Mouse (Mus musculus) limb, embryonic 11.5 days (tissue): ENCODE results near the gene Golt1b. TPM values are rescaled to one million over a fixed set of nuclear protein-coding genes. Genes with fewer than 3 reads are reported as not detected.

Experiments used
- ATAC-seq: fragments of 200-750 bp; cut with Nextera tagmentation; 2 replicates; pipeline ENCODE4 v1.8.0; 2017; ENCODE audit warnings: low read depth; ENCODE audit not compliant: insufficient number of reproducible peaks, low FRiP score, low TSS enrichment
- DNase-seq: peaks from one replicate; pipeline ENCODE4 v3.0.0-alpha.2; 2015; ENCODE audit warnings: low spot score
- H3K27ac ChIP-seq: fragments of 300-500 bp; sonication (generic); replicated peaks from 2 replicates; pipeline ENCODE4 v1.5.1; 2014; ENCODE audit warnings: low read depth, mild to moderate bottlenecking, low read length
- H3K27me3 ChIP-seq: fragments of 300-500 bp; sonication (generic); 2 replicates; pipeline ENCODE4 v1.6.1; 2014; ENCODE audit warnings: mild to moderate bottlenecking, low read length, mixed read lengths; ENCODE audit not compliant: control insufficient read depth, insufficient read depth
- H3K36me3 ChIP-seq: fragments of 300-500 bp; sonication (generic); 2 replicates; pipeline ENCODE4 v1.6.1; 2014; ENCODE audit warnings: mild to moderate bottlenecking, low read length, moderate library complexity, mixed read lengths; ENCODE audit not compliant: control insufficient read depth, insufficient read depth
- H3K4me1 ChIP-seq: fragments of 300-500 bp; sonication (generic); 2 replicates; pipeline ENCODE4 v1.6.1; 2014; ENCODE audit warnings: low read length, mixed read lengths; ENCODE audit not compliant: control insufficient read depth, insufficient read depth
- H3K4me2 ChIP-seq: fragments of 300-500 bp; sonication (generic); 2 replicates; pipeline ENCODE4 v1.6.1; 2014; ENCODE audit warnings: low read depth, mild to moderate bottlenecking, moderate library complexity; ENCODE audit not compliant: severe bottlenecking
- H3K4me3 ChIP-seq: fragments of 300-500 bp; sonication (generic); 2 replicates; pipeline ENCODE4 v1.5.1; 2014; ENCODE audit warnings: low read depth, low read length
- H3K9ac ChIP-seq: fragments of 300-500 bp; sonication (generic); 2 replicates; pipeline ENCODE4 v1.6.1; 2014; ENCODE audit warnings: mild to moderate bottlenecking, low read length
- H3K9me3 ChIP-seq: fragments of 300-500 bp; sonication (generic); 2 replicates; pipeline ENCODE4 v1.6.1; 2016; ENCODE audit warnings: low read length; ENCODE audit not compliant: control insufficient read depth
- WGBS: fragments of 180-500 bp; shearing (Covaris S2); extraction: QIAGEN DNeasy Blood & Tissue Kit; methylation state at CpG from one replicate; pipeline ENCODE4 v1.1.7; 2014; 5-methylcytosine and 5-hydroxymethylcytosine counted together
- polyA plus RNA-seq: library from polyadenylated mRNA; unstranded; fragments of >200 nt; fragmentation: Nextera tagmentation; extraction: Ambion mirVana; gene quantifications from 2 replicates; pipeline ENCODE4 v1.2.1, GENCODE M21; 2014

Gene Golt1b
- polyA plus RNA-seq: 126 and 130 TPM in 2 replicates

DNA sequence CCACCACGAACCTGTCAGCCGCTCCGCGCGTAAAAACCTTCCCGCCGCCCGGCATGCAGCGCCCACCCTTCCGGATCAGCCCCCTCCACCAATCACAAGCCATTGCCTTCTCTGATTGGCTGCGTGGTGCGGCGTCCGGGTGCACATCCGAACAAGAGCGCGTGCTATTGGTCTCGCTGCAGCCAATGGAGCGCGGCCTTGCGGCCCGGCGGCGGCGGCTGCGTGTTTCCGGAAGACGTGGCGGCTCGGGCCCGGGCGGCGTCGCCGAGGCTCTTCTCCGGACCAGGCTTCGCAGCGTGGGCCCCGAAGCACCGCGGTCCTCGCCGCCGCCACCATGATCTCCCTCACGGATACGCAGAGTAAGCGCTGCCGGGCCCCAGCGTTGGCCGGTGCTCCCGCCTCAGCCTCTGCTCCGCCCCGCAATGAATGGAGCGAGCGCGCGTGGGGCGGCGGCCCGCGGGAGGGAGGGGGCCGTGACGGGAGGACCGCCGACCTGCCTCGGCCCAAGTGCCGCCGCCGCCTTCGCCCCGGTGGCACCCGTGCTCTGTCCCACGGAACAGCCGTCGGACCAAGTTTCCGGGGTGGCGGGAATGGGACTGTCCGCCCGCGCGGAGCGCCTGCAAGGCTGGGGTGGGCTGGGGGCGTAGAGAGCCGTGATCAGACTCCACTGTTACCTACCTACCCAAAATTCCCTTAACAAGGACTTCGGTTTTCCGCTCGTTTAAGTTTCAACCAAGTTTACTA, at the start of gene Golt1b, which contains the start of gene Recql:
Gene Golt1b, plus strand, starts transcription at position 211 of the 744 bp plus-strand sequence.
Gene Recql, minus strand, starts transcription at position 77 of the 744 bp plus-strand sequence.
- ATAC-seq (peak; percentile 99), DNase-seq (peak; percentile 98)
- under 1% methylated on average over 86 of the region's 87 CpGs for WGBS
- H3K4me1 ChIP-seq: peaks cover 3% of the 10 kb centered on the region; the same call in 1 of the 2 replicates
- no peaks in the 10 kb centered on the region for H3K9me3 ChIP-seq
- no peak within 1 kb of the TSS for H3K27ac ChIP-seq
- peak within 1 kb of the TSS; percentile 90 for H3K9ac ChIP-seq
- no peaks in the 10 kb centered on the region for H3K27me3 ChIP-seq
- peak within 1 kb of the TSS; percentile 98 for H3K4me3 ChIP-seq
- H3K4me2 ChIP-seq: peak within 1 kb of the TSS; percentile 70
- no peaks in the 10 kb centered on the region for H3K36me3 ChIP-seq

DNA sequence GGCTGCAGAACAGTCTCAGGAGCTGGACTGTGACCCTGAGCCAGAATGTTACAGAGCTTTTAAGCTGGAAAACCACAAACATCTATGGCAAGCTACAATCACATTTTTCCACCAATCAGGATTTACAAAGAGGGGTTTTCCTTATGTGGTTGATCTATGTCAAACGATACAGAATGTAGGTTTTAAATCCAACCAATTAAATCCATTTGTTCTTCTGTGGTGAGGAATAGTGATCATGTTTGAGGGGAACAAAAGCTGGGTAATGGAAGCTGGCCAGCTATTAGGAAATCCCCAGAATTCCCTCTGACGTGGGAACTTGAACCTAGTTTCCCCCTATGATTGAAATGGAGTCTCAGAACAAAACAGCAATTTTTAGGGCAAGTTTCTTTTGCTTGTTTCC, 48.1 kb upstream of the Golt1b start:
- Histone ChIP-seq H3K4me1 (no peaks in the 10 kb centered on the region), H3K27ac (no peak overlapping the region), H3K27me3 (no peaks in the 10 kb centered on the region), H3K9ac (no peak overlapping the region), H3K4me2 (no peak overlapping the region), H3K4me3 (no peak overlapping the region), H3K36me3 (no peaks in the 10 kb centered on the region), H3K9me3 (no peaks in the 10 kb centered on the region)
- no peak for ATAC-seq
- WGBS: 69% methylated on average over 2 of the region's 2 CpGs
- DNase-seq: no peak

DNA sequence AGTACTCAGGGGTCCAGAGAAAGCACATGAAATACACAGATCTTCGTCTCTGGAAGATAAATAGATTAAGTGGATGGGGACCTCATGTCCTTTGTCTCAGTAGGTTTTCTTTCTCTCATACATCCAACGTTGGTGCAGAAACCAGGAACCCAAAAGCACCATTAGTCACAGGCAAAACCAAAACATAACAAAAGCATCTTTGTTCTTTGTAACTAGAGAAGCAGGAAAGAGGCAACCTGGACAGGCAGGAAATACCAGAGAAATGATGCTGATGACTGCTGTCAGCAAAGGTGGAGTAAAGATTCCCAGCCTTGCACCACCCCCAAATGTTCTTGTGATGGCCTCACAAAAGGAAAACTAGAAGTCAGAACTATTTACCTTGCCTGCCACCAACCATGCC, 47.4 kb upstream of the Golt1b start:
- no peak overlapping the region for H3K4me3 ChIP-seq
- no peak overlapping the region for H3K9ac ChIP-seq
- DNase-seq: no peak
- H3K27me3 ChIP-seq: no peaks in the 10 kb centered on the region
- no peak overlapping the region for H3K4me2 ChIP-seq
- WGBS: 45% methylated on average over 2 of the region's 2 CpGs
- H3K9me3 ChIP-seq: no peaks in the 10 kb centered on the region
- no peak overlapping the region for H3K27ac ChIP-seq
- no peaks in the 10 kb centered on the region for H3K4me1 ChIP-seq
- no peak for ATAC-seq
- no peaks in the 10 kb centered on the region for H3K36me3 ChIP-seq

DNA sequence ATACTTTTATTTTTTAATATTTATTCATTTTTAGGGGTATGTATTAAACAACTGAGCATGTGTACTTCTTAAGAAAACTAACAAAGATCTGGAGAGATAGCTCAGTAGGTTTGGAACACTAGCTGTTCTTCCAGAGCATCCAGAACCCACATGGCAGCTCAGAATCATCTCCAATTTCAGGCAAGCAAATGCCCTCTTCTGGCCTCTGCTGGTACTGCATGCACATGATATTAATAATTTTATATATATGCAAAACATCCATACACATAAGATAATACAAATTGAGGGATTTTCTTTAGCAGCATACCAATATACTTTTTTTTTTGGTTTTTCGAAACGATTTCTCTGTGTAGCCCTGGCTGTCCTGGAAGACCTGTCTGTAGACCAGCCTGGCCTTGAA, 43.5 kb upstream of the Golt1b start:
- H3K4me2 ChIP-seq: no peak overlapping the region
- no peaks in the 10 kb centered on the region for H3K36me3 ChIP-seq
- peak; percentile 62 for DNase-seq
- no peaks in the 10 kb centered on the region for H3K9me3 ChIP-seq
- no peak overlapping the region for H3K4me3 ChIP-seq
- ATAC-seq: no peak
- H3K4me1 ChIP-seq: 0 out of 2 replicates have a peak, but pooled peaks cover 3% of the 10 kb centered on the region
- H3K9ac ChIP-seq: no peak overlapping the region
- 71% methylated on average over 2 of the region's 2 CpGs for WGBS
- no peaks in the 10 kb centered on the region for H3K27me3 ChIP-seq
- no peak overlapping the region for H3K27ac ChIP-seq

DNA sequence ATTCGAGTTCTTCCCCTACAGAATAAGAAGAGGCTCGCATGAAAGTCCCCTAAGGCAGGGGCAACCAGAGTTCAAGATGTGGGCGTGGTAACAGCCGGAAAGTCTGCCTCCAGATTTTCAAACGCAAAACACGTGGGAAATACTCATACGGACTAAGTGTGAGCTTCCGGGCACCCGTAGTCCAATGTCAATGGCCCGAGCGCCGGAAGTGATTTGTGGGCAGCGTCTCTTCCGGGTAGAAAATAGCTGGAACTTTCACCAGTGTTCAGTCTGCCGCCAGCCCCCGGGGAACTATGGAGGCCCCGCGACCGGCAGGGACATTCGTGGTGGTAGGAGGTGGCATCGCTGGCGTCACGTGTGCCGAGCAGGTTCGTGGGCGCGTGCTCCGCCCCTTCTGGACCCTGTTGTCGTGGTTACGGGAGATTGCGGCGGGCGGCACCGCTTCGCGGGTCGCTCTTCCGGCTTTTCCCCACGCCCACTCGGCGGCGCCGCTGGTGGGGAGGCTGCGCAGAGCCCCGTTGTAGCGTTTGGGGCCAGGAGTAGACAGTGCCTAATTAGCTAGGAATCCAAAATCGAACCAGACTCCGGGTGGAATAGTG, 41.5 kb upstream of the Golt1b start, which contains the start of gene Pyroxd1:
Gene Pyroxd1, plus strand, starts transcription at position 215 of the 599 bp plus-strand sequence.
- ATAC-seq: peak; percentile 96
- no peaks in the 10 kb centered on the region for H3K27me3 ChIP-seq
- under 1% methylated on average over 45 of the region's 48 CpGs for WGBS

DNA sequence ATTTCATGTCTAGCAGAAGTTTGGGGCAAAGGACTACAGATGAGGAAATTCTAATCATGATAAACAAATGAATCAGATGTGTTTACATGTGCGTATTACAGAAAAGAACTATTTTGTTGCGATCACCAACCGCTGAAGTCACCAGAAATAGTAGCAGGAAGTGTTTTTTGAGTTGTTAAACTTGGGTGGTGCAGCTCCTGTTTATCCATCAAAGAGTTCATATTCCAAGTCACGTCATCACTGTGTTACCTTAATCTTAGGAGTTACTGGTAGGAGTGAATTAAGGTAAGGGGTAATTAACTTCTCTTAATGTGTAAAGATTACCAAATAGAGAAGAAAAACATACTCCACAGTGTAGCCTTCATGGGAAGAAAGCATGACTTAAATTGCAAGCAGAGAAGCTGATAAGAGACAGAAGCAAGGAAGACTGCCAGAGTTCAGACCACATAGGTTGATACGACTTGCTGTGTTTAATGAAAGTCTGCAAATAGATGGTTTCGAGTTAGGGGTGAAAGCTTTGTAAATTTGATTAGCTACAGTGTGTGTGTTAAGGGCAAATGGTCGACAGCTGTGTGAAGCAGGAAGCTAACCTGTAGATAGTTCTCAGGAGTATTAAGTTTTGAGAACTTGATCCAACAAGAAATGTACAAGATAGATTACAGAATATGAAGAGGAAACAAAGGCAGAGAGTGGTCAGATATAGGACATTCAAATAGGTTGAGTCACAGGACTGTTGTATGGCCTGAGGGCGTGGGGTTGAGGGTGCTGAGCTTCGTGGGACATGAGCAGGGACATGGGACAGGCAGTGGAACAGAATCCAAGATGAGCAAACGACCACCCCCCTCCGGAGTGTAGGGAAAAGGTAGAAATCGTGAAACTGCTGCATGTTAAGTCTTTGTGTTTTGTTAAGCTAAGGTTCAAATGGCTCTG, 40.6 kb upstream of the Golt1b start:
- peak overlapping the region; percentile 65 for H3K4me3 ChIP-seq
- H3K36me3 ChIP-seq: 0 out of 2 replicates have a peak, but pooled peaks cover 2% of the 10 kb centered on the region
- ATAC-seq (no peak), DNase-seq (no peak)
- no peak overlapping the region for H3K9ac ChIP-seq
- 58% methylated on average over 12 of the region's 12 CpGs for WGBS
- H3K9me3 ChIP-seq: no peaks in the 10 kb centered on the region
- 0 out of 2 replicates have a peak, but pooled peaks cover 3% of the 10 kb centered on the region for H3K4me1 ChIP-seq
- no peak overlapping the region for H3K27ac ChIP-seq
- no peaks in the 10 kb centered on the region for H3K27me3 ChIP-seq
- H3K4me2 ChIP-seq: peak overlapping the region; percentile 38

More for the DNA sequence above, 41.5 kb upstream of the Golt1b start, which contains the start of gene Pyroxd1:
- Histone ChIP-seq H3K36me3 (no peaks in the 10 kb centered on the region), H3K9me3 (no peaks in the 10 kb centered on the region), H3K27ac (no peak within 1 kb of the TSS), H3K4me1 (0 out of 2 replicates have a peak, but pooled peaks cover 3% of the 10 kb centered on the region), H3K4me2 (peak within 1 kb of the TSS; percentile 38), H3K9ac (peak within 1 kb of the TSS; percentile 56), H3K4me3 (peak within 1 kb of the TSS; percentile 65)
- DNase-seq: peak; percentile 89

DNA sequence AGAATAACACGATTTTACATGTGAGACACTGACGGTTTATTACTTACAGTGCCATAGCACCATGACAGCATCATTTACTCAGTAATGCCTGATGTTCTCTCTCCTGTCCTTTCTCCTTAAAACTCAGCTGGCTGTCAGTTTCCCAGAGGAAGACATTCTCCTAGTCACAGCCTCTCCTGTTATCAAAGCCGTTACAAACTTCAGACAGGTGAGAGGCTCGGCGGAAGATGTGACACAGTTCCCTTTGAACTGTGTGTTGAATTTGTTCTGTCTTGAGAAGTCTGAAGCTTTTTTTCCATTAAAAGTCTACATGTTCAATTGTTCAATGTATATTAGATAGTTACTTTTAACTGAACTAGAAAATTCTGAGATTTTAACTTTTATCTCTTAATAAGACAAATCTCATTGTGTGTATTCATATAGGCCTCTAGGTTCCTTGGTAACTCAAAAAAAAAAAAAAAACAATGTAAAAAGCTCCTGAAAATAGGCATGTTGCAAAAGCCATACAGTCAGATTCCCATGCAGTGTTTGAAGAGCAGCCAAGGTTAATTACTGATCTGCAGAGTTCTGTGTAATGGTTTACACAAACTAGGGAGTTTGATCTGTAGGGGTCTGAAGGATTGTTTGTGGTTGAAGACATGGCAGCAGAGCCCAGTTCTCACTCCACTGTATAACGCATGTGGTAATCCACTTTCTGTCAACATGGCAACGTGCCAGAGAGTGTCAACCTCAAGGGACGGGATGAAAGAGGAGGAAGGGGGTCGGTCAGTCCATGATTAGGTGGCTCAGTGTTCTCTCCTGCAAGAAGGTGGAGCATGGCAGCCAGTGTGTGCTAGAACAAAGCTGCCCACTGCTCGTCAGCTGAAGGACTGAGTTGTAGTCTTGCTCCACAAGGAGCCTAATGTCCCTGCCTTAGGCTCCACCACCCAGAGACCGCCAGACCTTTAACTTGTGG, 39.3 kb upstream of the Golt1b start:
- Histone ChIP-seq H3K4me2 (no peak overlapping the region), H3K27ac (no peak overlapping the region), H3K4me3 (no peak overlapping the region), H3K27me3 (no peaks in the 10 kb centered on the region), H3K36me3 (0 out of 2 replicates have a peak, but pooled peaks cover 2% of the 10 kb centered on the region), H3K4me1 (0 out of 2 replicates have a peak, but pooled peaks cover 3% of the 10 kb centered on the region), H3K9ac (no peak overlapping the region), H3K9me3 (no peaks in the 10 kb centered on the region)
- no peak for ATAC-seq
- DNase-seq: no peak
- 86% methylated on average over 11 of the region's 11 CpGs for WGBS
